Mouse (Mus musculus) heart, embryonic 10.5 days (tissue): ENCODE data around the gene Gm15446. TPM values are rescaled to one million over a fixed set of nuclear protein-coding genes. Genes with fewer than 3 reads are reported as not detected.
A peak's percentile ranks its signal among the peaks of the same experiment; 100 is the strongest.
"Not testable (repeated sequence)": the region's sequence is repeated elsewhere in the genome, so short reads cannot be mapped to it uniquely, and the experiment has no call there.

Experiments used
- DNase-seq: peaks from one replicate; pipeline ENCODE4 v3.0.0-alpha.2; 2017; ENCODE audit warnings: low spot score
- H3K27ac ChIP-seq: fragments of 300-500 bp; sonication (generic); 2 replicates; pipeline ENCODE4 v1.5.1; 2016; ENCODE audit warnings: mild to moderate bottlenecking
- H3K27me3 ChIP-seq: fragments of 300-500 bp; sonication (generic); 2 replicates; pipeline ENCODE4 v1.6.1; 2016; ENCODE audit warnings: mild to moderate bottlenecking; ENCODE audit not compliant: poor library complexity, insufficient read depth, severe bottlenecking
- H3K36me3 ChIP-seq: fragments of 300-500 bp; sonication (generic); 2 replicates; pipeline ENCODE4 v1.6.1; 2016; ENCODE audit warnings: mild to moderate bottlenecking, moderate library complexity
- H3K4me1 ChIP-seq: fragments of 300-500 bp; sonication (generic); 2 replicates; pipeline ENCODE4 v1.6.1; 2016; ENCODE audit warnings: mild to moderate bottlenecking
- H3K4me3 ChIP-seq: fragments of 300-500 bp; sonication (generic); 2 replicates; pipeline ENCODE4 v1.5.1; 2016; ENCODE audit warnings: mild to moderate bottlenecking, moderate library complexity
- H3K9me3 ChIP-seq: fragments of 300-500 bp; sonication (generic); 2 replicates; pipeline ENCODE4 v1.6.1; 2016; ENCODE audit warnings: mild to moderate bottlenecking, moderate library complexity
- WGBS: fragments of 180-500 bp; shearing (Covaris S2); methylation state at CpG from one replicate; pipeline ENCODE4 v1.1.7; 2016; 5-methylcytosine and 5-hydroxymethylcytosine counted together
- polyA plus RNA-seq: library from polyadenylated mRNA; unstranded; fragments of >200 nt; fragmentation: Nextera tagmentation; extraction: Ambion mirVana; gene quantifications from 2 replicates; pipeline ENCODE4 v1.2.1, GENCODE M21; 2016

Gm15446 gene
- polyA plus RNA-seq: 0.40 and 0.59 TPM in 2 replicates

GRCm38 (mm10) chr5:109923261-109924071 lies at the start of gene Gm15446:
TSS of gene Gm15446 (plus strand) at chr5:109923400.
- under 1% methylated on average over 22 of the region's 22 CpGs for WGBS
- peak within 1 kb of the TSS; percentile 56; the same call in 1 of the 2 replicates for H3K27ac ChIP-seq
- H3K27me3 ChIP-seq: not testable (repeated sequence)

GRCm38 (mm10) chr5:109924129-109924528 lies 929 bp downstream of the Gm15446 start:
- 24% methylated on average over 2 of the region's 2 CpGs for WGBS
- H3K27ac ChIP-seq: not testable (repeated sequence)

More at GRCm38 (mm10) chr5:109923261-109924071, at the start of gene Gm15446:
- not testable (repeated sequence) for H3K4me1 ChIP-seq, H3K9me3 ChIP-seq, H3K36me3 ChIP-seq
- H3K4me3 ChIP-seq: peak within 1 kb of the TSS; percentile 63
- DNase-seq: peak; percentile 94

GRCm38 (mm10) chr5:109924936-109925335 lies 1.7 kb downstream of the Gm15446 start:
- no peak overlapping the region for H3K27ac ChIP-seq
- no peaks in the 10 kb centered on the region for H3K9me3 ChIP-seq
- H3K27me3 ChIP-seq: no peaks in the 10 kb centered on the region
- peaks cover 5% of the 10 kb centered on the region; the same call in 1 of the 2 replicates for H3K4me1 ChIP-seq
- H3K4me3 ChIP-seq: no peak overlapping the region
- 0 out of 2 replicates have a peak, but pooled peaks cover 2% of the 10 kb centered on the region for H3K36me3 ChIP-seq
- DNase-seq: no peak

More at GRCm38 (mm10) chr5:109924129-109924528, 929 bp downstream of the Gm15446 start:
- not testable (repeated sequence) for H3K36me3 ChIP-seq, H3K27me3 ChIP-seq, DNase-seq, H3K4me1 ChIP-seq, H3K9me3 ChIP-seq
- H3K4me3 ChIP-seq: peak overlapping the region; percentile 63

- no peak for DNase-seq
- H3K4me3 ChIP-seq: no peak overlapping the region
- no CpG with 5 or more reads among the region's 1 CpGs for WGBS
- no peaks in the 10 kb centered on the region for H3K27me3 ChIP-seq
- no peaks in the 10 kb centered on the region for H3K4me1 ChIP-seq
- H3K9me3 ChIP-seq: no peaks in the 10 kb centered on the region
- H3K36me3 ChIP-seq: no peaks in the 10 kb centered on the region
- no peak overlapping the region for H3K27ac ChIP-seq
Observed at GRCm38 (mm10) chr5:109950281-109950680, 27.1 kb downstream of the Gm15446 start.

GRCm38 (mm10) chr5:109980743-109981142 lies 57.5 kb downstream of the Gm15446 start:
- H3K27me3 ChIP-seq, H3K4me3 ChIP-seq, H3K4me1 ChIP-seq, H3K9me3 ChIP-seq, H3K27ac ChIP-seq, H3K36me3 ChIP-seq, DNase-seq: not testable (repeated sequence)
- WGBS: no CpG with 5 or more reads among the region's 2 CpGs

Other genes starting within 250 kb of the Gm15446 start
- 1.4 and 2.6 TPM in 2 replicates for gene 5430403G16Rik, start 232.4 kb upstream of the Gm15446 start, polyA plus RNA-seq
- 5.0 and 7.9 TPM in 2 replicates for gene 4930522L14Rik, start 171.5 kb upstream of the Gm15446 start, polyA plus RNA-seq
- gene Zfp932, start 73.1 kb downstream of the Gm15446 start, polyA plus RNA-seq: 16.5 and 17.0 TPM in 2 replicates
- 4.2 and 5.5 TPM in 2 replicates for gene Gm17655, start 149.1 kb downstream of the Gm15446 start, polyA plus RNA-seq
- 1.6 and 1.8 TPM in 2 replicates for gene Gm35315, start 171.0 kb downstream of the Gm15446 start, polyA plus RNA-seq
- 0.84 and 1.1 TPM in 2 replicates for gene Plcxd1, start 176.6 kb downstream of the Gm15446 start, polyA plus RNA-seq
- gene Gtpbp6, start 184.8 kb downstream of the Gm15446 start, polyA plus RNA-seq: 25.0 and 33.9 TPM in 2 replicates
- 2.7 and 3.4 TPM in 2 replicates for gene Zfp605, start 186.7 kb downstream of the Gm15446 start, polyA plus RNA-seq
- gene Chfr, start 212.4 kb downstream of the Gm15446 start, polyA plus RNA-seq: 37.2 and 39.0 TPM in 2 replicates